Mouse (Mus musculus): Measurements from ENCODE around the gene Mpped2. TPM values are rescaled to one million over a fixed set of nuclear protein-coding genes. Genes with fewer than 3 reads are reported as not detected.

The Mpped2 gene
- polyA plus RNA-seq, 1 experiment from 2014 or later, result 83.9 TPM

GRCm38 (mm10) chr2:106694567-106694885 is 1.5 kb downstream of the Mpped2 start:
- Histone ChIP-seq H3K4me2 (ENCODE audit: low read depth) (peak overlapping the region; percentile 65), H3K9ac (ENCODE audit: low read length) (peak overlapping the region; percentile 95), H3K4me1 (ENCODE audit: control insufficient read depth, insufficient read depth, low read length) (peaks cover 10% of the 10 kb centered on the region), H3K36me3 (ENCODE audit: control insufficient read depth, insufficient read depth, low read length) (no peaks in the 10 kb centered on the region), H3K27me3 (ENCODE audit: control insufficient read depth, insufficient read depth, low read length) (no peaks in the 10 kb centered on the region), H3K27ac (ENCODE audit: low read depth, low read length) (peak overlapping the region; percentile 98), H3K4me3 (ENCODE audit: low read depth, low read length) (peak overlapping the region; percentile 73), H3K9me3 (ENCODE audit: control insufficient read depth, low read length) (no peaks in the 10 kb centered on the region)
- 0% methylated on average over 10 of the region's 10 CpGs for WGBS
- peak; percentile 13; the same call in 1 of the 2 replicates for ATAC-seq (ENCODE audit: insufficient read depth, low FRiP score, low TSS enrichment)
- DNase-seq (ENCODE audit: low spot score), result no peak

DNA sequence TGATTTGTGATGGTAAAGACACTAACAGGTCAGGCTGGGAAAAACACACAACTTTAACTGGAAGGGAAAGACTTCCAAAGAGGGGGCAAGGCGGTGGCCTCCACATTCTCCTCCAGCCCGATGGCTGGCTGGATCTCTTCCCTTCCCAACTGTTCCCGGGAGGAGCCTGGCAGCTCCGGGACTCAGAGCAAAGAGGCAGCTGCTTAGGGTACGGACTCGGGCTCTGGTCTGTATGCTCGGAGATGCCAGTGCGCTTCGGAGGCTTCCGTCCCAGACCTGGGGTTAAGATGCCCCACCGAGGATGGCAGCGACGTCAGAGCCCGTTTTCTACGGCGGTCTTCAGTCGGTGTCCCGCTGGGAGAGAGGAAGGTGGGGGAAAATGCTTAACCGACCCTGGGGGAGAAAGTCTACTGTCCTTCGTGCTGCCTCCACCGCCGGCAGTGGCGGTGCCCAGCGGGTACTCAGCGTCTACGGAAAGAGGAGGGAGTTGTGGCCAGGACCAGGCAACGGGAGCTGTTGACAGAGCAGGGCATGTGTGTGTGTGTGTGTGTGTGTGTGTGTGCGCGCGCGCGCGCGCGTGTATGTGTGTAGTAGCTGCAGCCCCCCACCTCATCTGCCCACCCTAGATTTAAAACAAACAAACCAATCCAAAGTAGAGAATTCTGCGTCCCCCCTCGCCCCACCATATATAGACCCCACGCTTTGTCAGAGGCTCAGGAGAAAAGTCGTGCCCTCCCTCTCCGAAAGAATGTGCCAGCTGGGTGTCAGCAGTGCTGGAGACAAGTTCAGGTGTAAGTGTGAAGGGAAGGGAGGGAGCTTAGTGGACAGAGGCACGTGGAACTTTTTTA is 2.0 kb downstream of the Mpped2 start:
- Histone ChIP-seq H3K4me3 (ENCODE audit: low read depth, low read length) (peak overlapping the region; percentile 73), H3K27ac (ENCODE audit: low read depth, low read length) (peak overlapping the region; percentile 98), H3K9ac (ENCODE audit: low read length) (peak overlapping the region; percentile 95), H3K4me1 (ENCODE audit: control insufficient read depth, insufficient read depth, low read length) (peaks cover 10% of the 10 kb centered on the region), H3K4me2 (ENCODE audit: low read depth) (peak overlapping the region; percentile 65), H3K36me3 (ENCODE audit: control insufficient read depth, insufficient read depth, low read length) (no peaks in the 10 kb centered on the region), H3K9me3 (ENCODE audit: control insufficient read depth, low read length) (no peaks in the 10 kb centered on the region), H3K27me3 (ENCODE audit: control insufficient read depth, insufficient read depth, low read length) (no peaks in the 10 kb centered on the region)
- ATAC-seq (ENCODE audit: insufficient read depth, low FRiP score, low TSS enrichment), result peak; percentile 22
- WGBS, result under 1% methylated on average over 40 of the region's 41 CpGs
- DNase-seq (ENCODE audit: low spot score), result peak; percentile 65

- Histone ChIP-seq H3K27ac (ENCODE audit: low read depth, low read length) (no peak overlapping the region), H3K4me2 (ENCODE audit: low read depth) (peak overlapping the region; percentile 65), H3K9ac (ENCODE audit: low read length) (peak overlapping the region; percentile 95), H3K9me3 (ENCODE audit: control insufficient read depth, low read length) (no peaks in the 10 kb centered on the region), H3K27me3 (ENCODE audit: control insufficient read depth, insufficient read depth, low read length) (no peaks in the 10 kb centered on the region), H3K4me3 (ENCODE audit: low read depth, low read length) (peak overlapping the region; percentile 73), H3K36me3 (ENCODE audit: control insufficient read depth, insufficient read depth, low read length) (no peaks in the 10 kb centered on the region), H3K4me1 (ENCODE audit: control insufficient read depth, insufficient read depth, low read length) (peaks cover 10% of the 10 kb centered on the region)
- DNase-seq (ENCODE audit: low spot score) (no peak), ATAC-seq (ENCODE audit: insufficient read depth, low FRiP score, low TSS enrichment) (no peak)
- 2% methylated on average over 13 of the region's 13 CpGs for WGBS
Observed at GRCm38 (mm10) chr2:106695734-106696022, 2.6 kb downstream of the Mpped2 start.

- WGBS, result 81% methylated on average over 8 of the region's 8 CpGs
- no peak for DNase-seq (ENCODE audit: low spot score)
- Histone ChIP-seq H3K9ac (ENCODE audit: low read length) (no peak overlapping the region), H3K27ac (ENCODE audit: low read depth, low read length) (no peak overlapping the region), H3K4me2 (ENCODE audit: low read depth) (peak overlapping the region; percentile 65; the same call in 1 of the 2 replicates), H3K36me3 (ENCODE audit: control insufficient read depth, insufficient read depth, low read length) (no peaks in the 10 kb centered on the region), H3K4me1 (ENCODE audit: control insufficient read depth, insufficient read depth, low read length) (peaks cover 10% of the 10 kb centered on the region), H3K9me3 (ENCODE audit: control insufficient read depth, low read length) (no peaks in the 10 kb centered on the region), H3K4me3 (ENCODE audit: low read depth, low read length) (peak overlapping the region; percentile 73; the same call in 1 of the 2 replicates), H3K27me3 (ENCODE audit: control insufficient read depth, insufficient read depth, low read length) (no peaks in the 10 kb centered on the region)
- no peak for ATAC-seq (ENCODE audit: insufficient read depth, low FRiP score, low TSS enrichment)
Observed at GRCm38 (mm10) chr2:106696372-106696771, 3.3 kb downstream of the Mpped2 start.

DNA sequence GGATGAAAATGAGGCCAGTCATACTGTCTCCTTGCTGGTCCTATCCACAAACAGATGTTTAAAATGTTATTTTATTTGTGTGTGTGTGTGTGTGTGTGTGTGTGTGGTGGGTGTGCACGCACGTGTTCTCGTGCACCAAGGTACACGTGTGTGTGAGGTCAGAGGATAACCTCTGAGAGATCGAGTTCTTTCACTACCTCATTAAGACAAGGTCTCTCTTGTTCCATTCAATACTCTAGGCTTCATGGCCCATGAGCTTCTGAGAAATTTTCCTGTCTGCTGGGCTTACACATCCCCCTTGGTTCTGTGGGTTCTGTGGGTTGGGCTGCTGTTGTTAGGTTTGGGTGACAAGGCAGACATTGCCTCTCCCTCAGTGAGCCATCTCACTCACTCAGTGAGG is 12.6 kb downstream of the Mpped2 start:
- Histone ChIP-seq H3K4me3 (ENCODE audit: low read depth, low read length) (no peak overlapping the region), H3K4me1 (ENCODE audit: control insufficient read depth, insufficient read depth, low read length) (peaks cover 9% of the 10 kb centered on the region; the same call in 1 of the 2 replicates)
- ATAC-seq (ENCODE audit: insufficient read depth, low FRiP score, low TSS enrichment), result no peak

DNA sequence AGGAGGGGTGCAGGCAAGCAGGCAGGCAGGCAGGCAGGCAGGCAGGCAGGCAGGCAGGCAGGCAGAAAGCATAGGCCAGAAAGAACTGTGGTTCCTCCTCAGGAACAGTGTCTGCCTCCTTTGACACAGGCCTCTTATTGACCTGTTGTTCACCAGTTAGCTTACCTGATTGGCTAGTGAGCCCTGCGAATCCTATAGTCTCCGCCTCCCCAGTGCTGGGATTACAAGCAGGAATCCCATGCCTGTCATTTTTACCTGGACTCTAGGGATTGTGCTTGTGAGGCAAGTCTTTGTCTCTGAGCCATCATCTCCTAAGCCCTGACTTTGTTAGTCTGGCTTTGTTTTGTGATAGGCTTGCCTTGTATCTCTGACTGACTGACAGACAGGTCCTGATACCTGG is 14.1 kb downstream of the Mpped2 start:
- no peaks in the 10 kb centered on the region for H3K36me3 ChIP-seq (ENCODE audit: control insufficient read depth, insufficient read depth, low read length)
- WGBS, result 92% methylated on average over 2 of the region's 2 CpGs
- H3K9me3 ChIP-seq (ENCODE audit: control insufficient read depth, low read length), result no peaks in the 10 kb centered on the region
- no peak overlapping the region for H3K27ac ChIP-seq (ENCODE audit: low read depth, low read length)
- H3K4me3 ChIP-seq (ENCODE audit: low read depth, low read length), result no peak overlapping the region
- H3K4me2 ChIP-seq (ENCODE audit: low read depth), result no peak overlapping the region
- peaks cover 9% of the 10 kb centered on the region; the same call in 1 of the 2 replicates for H3K4me1 ChIP-seq (ENCODE audit: control insufficient read depth, insufficient read depth, low read length)
- H3K27me3 ChIP-seq (ENCODE audit: control insufficient read depth, insufficient read depth, low read length), result no peaks in the 10 kb centered on the region
- 0 out of 2 replicates have a peak, but pooled peaks have one; percentile 18 for ATAC-seq (ENCODE audit: insufficient read depth, low FRiP score, low TSS enrichment)
- DNase-seq (ENCODE audit: low spot score), result no peak
- H3K9ac ChIP-seq (ENCODE audit: low read length), result no peak overlapping the region

More for the DNA sequence above, 12.6 kb downstream of the Mpped2 start:
- H3K9ac ChIP-seq (ENCODE audit: low read length), result no peak overlapping the region
- no peaks in the 10 kb centered on the region for H3K36me3 ChIP-seq (ENCODE audit: control insufficient read depth, insufficient read depth, low read length)
- no peaks in the 10 kb centered on the region for H3K27me3 ChIP-seq (ENCODE audit: control insufficient read depth, insufficient read depth, low read length)
- no peak for DNase-seq (ENCODE audit: low spot score)
- H3K9me3 ChIP-seq (ENCODE audit: control insufficient read depth, low read length), result no peaks in the 10 kb centered on the region
- H3K27ac ChIP-seq (ENCODE audit: low read depth, low read length), result no peak overlapping the region
- WGBS, result 82% methylated on average over 5 of the region's 5 CpGs
- H3K4me2 ChIP-seq (ENCODE audit: low read depth), result no peak overlapping the region

- H3K9me3 ChIP-seq (ENCODE audit: control insufficient read depth, low read length), result no peaks in the 10 kb centered on the region
- ATAC-seq (ENCODE audit: insufficient read depth, low FRiP score, low TSS enrichment), result peak; percentile 13; the same call in 1 of the 2 replicates
Observed at GRCm38 (mm10) chr2:106710862-106711477, 17.9 kb downstream of the Mpped2 start.

DNA sequence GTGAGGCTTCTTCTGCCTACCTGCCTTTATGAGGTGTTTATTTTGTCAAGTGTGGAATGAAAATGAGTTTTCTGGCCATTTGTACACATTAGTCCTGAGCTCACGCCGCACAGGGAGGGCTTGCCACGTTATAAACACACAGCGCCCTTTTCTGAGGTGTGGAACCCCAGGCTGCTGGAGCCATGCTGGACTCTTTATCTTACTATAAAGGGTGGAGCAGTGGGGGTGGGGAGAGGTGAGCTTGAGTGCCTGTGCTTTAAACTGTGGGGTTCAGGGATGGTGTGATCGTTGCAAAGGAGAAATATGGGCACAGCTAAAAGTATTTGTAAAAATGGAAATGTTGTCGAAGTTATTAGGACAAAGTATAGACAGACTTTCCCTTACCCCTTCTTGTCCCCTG is 18.4 kb downstream of the Mpped2 start:
- Histone ChIP-seq H3K27ac (ENCODE audit: low read depth, low read length) (no peak overlapping the region), H3K36me3 (ENCODE audit: control insufficient read depth, insufficient read depth, low read length) (no peaks in the 10 kb centered on the region), H3K9me3 (ENCODE audit: control insufficient read depth, low read length) (no peaks in the 10 kb centered on the region), H3K9ac (ENCODE audit: low read length) (no peak overlapping the region), H3K4me1 (ENCODE audit: control insufficient read depth, insufficient read depth, low read length) (peaks cover 11% of the 10 kb centered on the region; the same call in 1 of the 2 replicates), H3K27me3 (ENCODE audit: control insufficient read depth, insufficient read depth, low read length) (no peaks in the 10 kb centered on the region), H3K4me3 (ENCODE audit: low read depth, low read length) (no peak overlapping the region), H3K4me2 (ENCODE audit: low read depth) (no peak overlapping the region)
- WGBS, result 49% methylated on average over 6 of the region's 6 CpGs
- DNase-seq (ENCODE audit: low spot score), result no peak
- ATAC-seq (ENCODE audit: insufficient read depth, low FRiP score, low TSS enrichment), result no peak

More at GRCm38 (mm10) chr2:106710862-106711477, 17.9 kb downstream of the Mpped2 start:
- H3K4me1 ChIP-seq (ENCODE audit: control insufficient read depth, insufficient read depth, low read length), result peaks cover 10% of the 10 kb centered on the region; the same call in 1 of the 2 replicates
- no peak for DNase-seq (ENCODE audit: low spot score)
- H3K4me3 ChIP-seq (ENCODE audit: low read depth, low read length), result no peak overlapping the region
- no peaks in the 10 kb centered on the region for H3K36me3 ChIP-seq (ENCODE audit: control insufficient read depth, insufficient read depth, low read length)
- H3K4me2 ChIP-seq (ENCODE audit: low read depth), result no peak overlapping the region
- H3K9ac ChIP-seq (ENCODE audit: low read length), result no peak overlapping the region
- H3K27me3 ChIP-seq (ENCODE audit: control insufficient read depth, insufficient read depth, low read length), result no peaks in the 10 kb centered on the region
- no peak overlapping the region for H3K27ac ChIP-seq (ENCODE audit: low read depth, low read length)
- 27% methylated on average over 7 of the region's 7 CpGs for WGBS

Measured in neural tube, embryonic 11.5 days (tissue).